Mouse (Mus musculus): ENCODE measurements around the gene Styk1. TPM values are rescaled to one million over a fixed set of nuclear protein-coding genes. Genes with fewer than 3 reads are reported as not detected.

Gene Styk1
- polyA plus RNA-seq, 1 experiment from 2014 or later: 0.91 TPM

DNA sequence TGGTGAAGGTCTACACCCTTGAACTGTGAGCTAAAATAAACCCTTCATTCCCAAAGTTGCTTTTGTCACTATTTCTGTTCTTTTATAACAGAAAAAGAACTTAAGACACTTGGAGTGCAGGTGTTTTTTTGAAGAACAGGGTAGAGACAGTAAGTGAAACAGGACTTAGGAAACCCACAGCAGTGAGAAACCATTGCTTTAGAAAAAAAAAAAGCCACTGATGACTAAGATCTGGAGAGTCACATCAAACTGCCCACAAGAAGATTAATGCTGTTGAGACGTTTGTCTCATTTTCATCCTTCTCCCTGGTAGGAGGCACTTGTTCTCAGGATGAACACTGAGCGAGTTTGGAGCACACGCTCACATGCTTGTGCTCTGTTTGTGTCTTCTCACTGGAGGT lies 91.4 kb downstream of the Styk1 start:
- Histone ChIP-seq H3K9ac (ENCODE audit: low read length) (no peak overlapping the region), H3K4me3 (ENCODE audit: low read depth, low read length) (no peak overlapping the region), H3K4me1 (replicated peaks; ENCODE audit: control insufficient read depth, insufficient read depth, low read length) (no peaks in the 10 kb centered on the region), H3K27ac (ENCODE audit: low read depth, low read length) (no peak overlapping the region), H3K27me3 (ENCODE audit: control insufficient read depth, insufficient read depth, low read length) (no peaks in the 10 kb centered on the region), H3K9me3 (ENCODE audit: control insufficient read depth, low read length) (no peaks in the 10 kb centered on the region; the same call in 1 of the 2 replicates), H3K4me2 (ENCODE audit: low read depth, low read length, severe bottlenecking) (no peak overlapping the region), H3K36me3 (ENCODE audit: control insufficient read depth, insufficient read depth, low read length) (no peaks in the 10 kb centered on the region)
- WGBS: 86% methylated on average over 3 of the region's 3 CpGs
- DNase-seq (ENCODE audit: low spot score) (no peak), ATAC-seq (replicated peaks; ENCODE audit: low FRiP score) (no peak)

Other genes with a start within 250 kb of the Styk1 start
- gene Klra2, start 106.2 kb downstream of the Styk1 start, polyA plus RNA-seq (2014; fragmentation: Nextera tagmentation; extraction: Ambion mirVana): not detected in 2 replicates
- 45.9 and 58.4 TPM in 2 replicates for gene Magohb, start 60.4 kb downstream of the Styk1 start, polyA plus RNA-seq (2014; fragmentation: Nextera tagmentation; extraction: Ambion mirVana)
- 42.5 and 49.4 TPM in 2 replicates for gene Ybx3, start 34.9 kb upstream of the Styk1 start, polyA plus RNA-seq (2014; fragmentation: Nextera tagmentation; extraction: Ambion mirVana)
- gene 5430401F13Rik, start 132.8 kb upstream of the Styk1 start, polyA plus RNA-seq (2014; fragmentation: Nextera tagmentation; extraction: Ambion mirVana): not detected in 2 replicates
- not detected in 2 replicates for gene Gm6619, start 132.8 kb upstream of the Styk1 start, polyA plus RNA-seq (2014; fragmentation: Nextera tagmentation; extraction: Ambion mirVana)

Measured in forebrain, embryonic 11.5 days (tissue).